Mouse (Mus musculus): ENCODE results near the gene Tmod1. TPM values are rescaled to one million over a fixed set of nuclear protein-coding genes. Genes with fewer than 3 reads are reported as not detected.

Tmod1 gene
- polyA plus RNA-seq, 1 experiment from 2014 or later = 4.8 TPM

Other genes with a start within 250 kb of the Tmod1 start
- 7.4 and 7.6 TPM in 2 replicates for gene Aldh1b1, start 239.9 kb upstream of the Tmod1 start, polyA plus RNA-seq (2016; fragmentation: Nextera tagmentation; extraction: Ambion mirVana)
- gene Igfbpl1, start 212.0 kb upstream of the Tmod1 start, polyA plus RNA-seq (2016; fragmentation: Nextera tagmentation; extraction: Ambion mirVana) = 47.2 and 48.7 TPM in 2 replicates
- 0.43 and 0.64 TPM in 2 replicates for gene Stra6l, start 190.3 kb upstream of the Tmod1 start, polyA plus RNA-seq (2016; fragmentation: Nextera tagmentation; extraction: Ambion mirVana)
- gene Ccdc180, start 148.6 kb upstream of the Tmod1 start, polyA plus RNA-seq (2016; fragmentation: Nextera tagmentation; extraction: Ambion mirVana) = 0.31 and 1.2 TPM in 2 replicates
- 17.6 and 20.4 TPM in 2 replicates for gene Tdrd7, start 73.6 kb upstream of the Tmod1 start, polyA plus RNA-seq (2016; fragmentation: Nextera tagmentation; extraction: Ambion mirVana)
- gene Ncbp1, start 99.7 kb downstream of the Tmod1 start, polyA plus RNA-seq (2016; fragmentation: Nextera tagmentation; extraction: Ambion mirVana) = 102 and 105 TPM in 2 replicates
- gene Tstd2, start 99.8 kb downstream of the Tmod1 start, polyA plus RNA-seq (2016; fragmentation: Nextera tagmentation; extraction: Ambion mirVana) = 55.6 and 56.1 TPM in 2 replicates
- gene Xpa, start 157.4 kb downstream of the Tmod1 start, polyA plus RNA-seq (2016; fragmentation: Nextera tagmentation; extraction: Ambion mirVana) = 31.3 and 33.1 TPM in 2 replicates